Mouse (Mus musculus) hindbrain, postnatal 0 days (tissue): ENCODE measurements around the gene Slc25a26. TPM values are rescaled to one million over a fixed set of nuclear protein-coding genes. Genes with fewer than 3 reads are reported as not detected.

Experiments
- ATAC-seq: fragments of 200-750 bp; cut with Nextera tagmentation; 2 replicates; pipeline ENCODE4 v1.8.0; 2017; ENCODE audit warnings: mild to moderate bottlenecking, moderate TSS enrichment, moderate library complexity
- DNase-seq: peaks from one replicate; pipeline ENCODE4 v3.0.0-alpha.2; 2015; ENCODE audit warnings: low spot score
- H3K27ac ChIP-seq: fragments of 300-500 bp; sonication (generic); 2 replicates; pipeline ENCODE4 v1.5.1; 2014; ENCODE audit warnings: mild to moderate bottlenecking
- H3K27me3 ChIP-seq: fragments of 300-500 bp; sonication (generic); 2 replicates; pipeline ENCODE4 v1.6.1; 2014; ENCODE audit warnings: low read length, mixed read lengths; ENCODE audit not compliant: insufficient read depth
- H3K36me3 ChIP-seq: fragments of 300-500 bp; sonication (generic); 2 replicates; pipeline ENCODE4 v1.6.1; 2014; ENCODE audit warnings: low read length, mixed read lengths; ENCODE audit not compliant: insufficient read depth
- H3K4me1 ChIP-seq: fragments of 300-500 bp; sonication (generic); 2 replicates; pipeline ENCODE4 v1.6.1; 2014; ENCODE audit warnings: antibody characterized with exemption, low read length, mixed read lengths; ENCODE audit not compliant: insufficient read depth
- H3K4me2 ChIP-seq: fragments of 300-500 bp; sonication (generic); 2 replicates; pipeline ENCODE4 v1.6.1; 2014; ENCODE audit warnings: low read depth, mild to moderate bottlenecking, low read length, moderate library complexity, mixed read lengths
- H3K4me3 ChIP-seq: fragments of 300-500 bp; sonication (generic); 2 replicates; pipeline ENCODE4 v1.5.1; 2014; ENCODE audit warnings: low read length
- H3K9ac ChIP-seq: fragments of 300-500 bp; sonication (generic); replicated peaks from 2 replicates; pipeline ENCODE4 v1.6.1; 2014; ENCODE audit warnings: mild to moderate bottlenecking, low read length, moderate library complexity, mixed read lengths
- H3K9me3 ChIP-seq: fragments of 300-500 bp; sonication (generic); 2 replicates; pipeline ENCODE4 v1.6.1; 2016; ENCODE audit warnings: low read length, mixed read lengths
- CTCF ChIP-seq: IDR thresholded peaks from 2 replicates; pipeline ENCODE4 v1.5.1; 2016; ENCODE audit warnings: antibody characterized with exemption, control low read depth, low read depth
- WGBS: fragments of 180-500 bp; shearing (Covaris S2); extraction: QIAGEN DNeasy Blood & Tissue Kit; methylation state at CpG from one replicate; pipeline ENCODE4 v1.1.7; 2014; 5-methylcytosine and 5-hydroxymethylcytosine counted together
- polyA plus RNA-seq: library from polyadenylated mRNA; unstranded; fragments of >200 nt; fragmentation: Nextera tagmentation; extraction: Ambion mirVana; gene quantifications from 2 replicates; pipeline ENCODE4 v1.2.1, GENCODE M21; 2015
- total RNA-seq: library from RNA; depleted of rRNA; stranded (reverse); fragments of >200 nt; gene quantifications from 2 replicates; pipeline ENCODE4 v1.2.3, GENCODE M21; 2014

The Slc25a26 gene
- total and polyA plus RNA-seq, 2 experiments from 2014 or later: 4.1 to 10.2 TPM

DNA sequence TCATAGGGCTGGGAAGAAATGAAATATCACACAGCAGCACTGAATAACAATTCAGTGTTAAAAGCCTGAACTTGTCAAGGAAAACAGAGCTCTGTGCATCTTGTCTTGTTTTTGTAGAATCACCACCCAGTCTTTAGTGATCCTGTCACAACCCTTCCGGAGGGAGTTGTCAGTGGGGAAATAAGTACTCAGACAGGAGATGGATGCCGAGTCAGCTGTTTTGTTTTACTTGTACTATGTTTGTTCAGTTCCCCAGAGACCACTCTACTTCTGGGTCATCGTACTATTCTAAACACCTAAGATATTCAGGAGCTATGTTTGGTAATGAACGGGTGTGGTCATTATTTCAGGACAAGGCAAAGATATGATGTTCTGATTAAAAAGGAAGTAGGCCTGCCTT is 88.2 kb downstream of the Slc25a26 start:
- TF ChIP-seq CTCF: no peak
- no peak overlapping the region for H3K9ac ChIP-seq
- DNase-seq (no peak), ATAC-seq (no peak)
- no peaks in the 10 kb centered on the region for H3K9me3 ChIP-seq
- 89% methylated on average over 4 of the region's 4 CpGs for WGBS
- H3K4me2 ChIP-seq: no peak overlapping the region
- no peak overlapping the region for H3K27ac ChIP-seq
- no peaks in the 10 kb centered on the region for H3K36me3 ChIP-seq
- no peak overlapping the region for H3K4me3 ChIP-seq
- H3K27me3 ChIP-seq: no peaks in the 10 kb centered on the region
- no peaks in the 10 kb centered on the region for H3K4me1 ChIP-seq

DNA sequence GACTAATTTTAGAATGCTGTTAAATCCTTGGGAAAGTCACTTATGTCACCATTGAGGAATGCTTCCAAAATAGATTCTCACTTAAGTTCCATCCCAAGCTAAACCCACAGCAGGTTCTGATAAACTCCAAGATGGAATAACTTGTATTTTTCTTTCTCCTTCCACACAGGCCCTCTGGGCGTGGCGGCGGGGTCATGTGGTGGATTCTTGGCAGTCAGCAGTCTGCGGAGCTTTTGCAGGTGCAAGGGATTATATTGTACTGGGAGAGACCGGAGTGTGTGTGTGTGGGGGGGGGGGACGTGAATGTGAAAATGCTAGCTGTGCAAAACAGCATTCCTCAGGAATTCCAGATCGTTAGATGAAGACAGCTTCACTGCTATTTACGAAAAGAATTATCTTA is 92.1 kb downstream of the Slc25a26 start:
- TF ChIP-seq CTCF: no peak
- Histone ChIP-seq H3K4me3 (no peak overlapping the region), H3K4me2 (no peak overlapping the region), H3K4me1 (no peaks in the 10 kb centered on the region), H3K9ac (no peak overlapping the region), H3K27ac (no peak overlapping the region), H3K36me3 (no peaks in the 10 kb centered on the region), H3K9me3 (no peaks in the 10 kb centered on the region), H3K27me3 (no peaks in the 10 kb centered on the region)
- no peak for DNase-seq
- ATAC-seq: no peak
- 39% methylated on average over 8 of the region's 8 CpGs for WGBS

DNA sequence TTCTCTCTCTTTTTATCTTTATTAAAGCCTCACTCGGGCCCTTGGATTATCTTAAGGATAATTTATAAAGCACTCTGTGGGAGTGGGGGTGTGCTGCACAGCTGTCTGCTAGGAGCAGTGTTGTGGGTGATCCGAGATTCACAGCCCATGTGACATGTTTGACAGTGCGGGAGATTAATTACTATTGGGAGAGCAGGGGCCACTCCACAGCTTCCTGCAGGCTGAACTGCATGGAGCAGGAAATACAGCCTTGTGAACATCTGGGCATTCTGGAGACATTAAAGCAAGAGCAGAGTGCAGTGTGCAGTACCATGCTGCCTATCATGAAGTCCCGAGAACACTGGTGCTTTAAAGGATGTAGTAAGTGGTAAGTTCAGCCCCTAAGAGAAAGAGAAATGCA is 92.6 kb downstream of the Slc25a26 start:
- TF ChIP-seq CTCF: no peak
- Histone ChIP-seq H3K27ac (no peak overlapping the region), H3K36me3 (no peaks in the 10 kb centered on the region), H3K27me3 (no peaks in the 10 kb centered on the region), H3K4me1 (no peaks in the 10 kb centered on the region), H3K9me3 (no peaks in the 10 kb centered on the region), H3K4me2 (no peak overlapping the region), H3K4me3 (no peak overlapping the region), H3K9ac (no peak overlapping the region)
- ATAC-seq (peak; percentile 72), DNase-seq (peak; percentile 34)
- WGBS: 19% methylated on average over 4 of the region's 4 CpGs

DNA sequence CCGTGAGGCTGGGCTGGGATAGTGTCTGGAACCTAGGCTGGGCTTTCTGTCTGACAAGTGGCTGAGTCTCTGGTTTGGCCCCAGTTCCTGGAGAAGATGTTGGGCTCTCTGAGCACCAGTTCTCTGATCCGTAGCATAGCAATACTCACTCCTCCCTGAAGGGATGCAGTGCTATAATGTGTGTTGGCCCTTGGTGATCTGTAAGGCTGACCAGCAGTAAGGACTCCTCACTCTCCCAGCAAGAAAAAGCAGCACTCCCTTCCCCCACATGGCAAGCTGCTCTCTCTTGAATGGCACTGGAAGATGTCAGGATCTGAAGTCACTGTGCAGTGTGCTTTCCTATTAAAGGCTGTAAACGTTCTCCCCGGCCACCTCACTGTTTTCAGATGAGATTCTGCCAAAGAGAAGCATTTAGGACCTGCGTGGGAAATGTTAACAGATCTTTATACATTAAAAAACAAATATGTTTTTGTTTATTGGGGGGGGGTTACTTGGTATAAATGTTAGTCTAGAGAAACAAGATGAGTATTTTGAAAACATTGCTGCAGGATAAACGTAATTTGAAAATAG is 94.0 kb downstream of the Slc25a26 start:
- WGBS: 68% methylated on average over 6 of the region's 6 CpGs
- Histone ChIP-seq H3K9me3 (no peaks in the 10 kb centered on the region), H3K9ac (no peak overlapping the region), H3K4me1 (no peaks in the 10 kb centered on the region), H3K36me3 (no peaks in the 10 kb centered on the region), H3K4me3 (no peak overlapping the region), H3K27me3 (no peaks in the 10 kb centered on the region), H3K4me2 (no peak overlapping the region), H3K27ac (no peak overlapping the region)
- TF ChIP-seq CTCF: no peak
- no peak for ATAC-seq
- no peak for DNase-seq

DNA sequence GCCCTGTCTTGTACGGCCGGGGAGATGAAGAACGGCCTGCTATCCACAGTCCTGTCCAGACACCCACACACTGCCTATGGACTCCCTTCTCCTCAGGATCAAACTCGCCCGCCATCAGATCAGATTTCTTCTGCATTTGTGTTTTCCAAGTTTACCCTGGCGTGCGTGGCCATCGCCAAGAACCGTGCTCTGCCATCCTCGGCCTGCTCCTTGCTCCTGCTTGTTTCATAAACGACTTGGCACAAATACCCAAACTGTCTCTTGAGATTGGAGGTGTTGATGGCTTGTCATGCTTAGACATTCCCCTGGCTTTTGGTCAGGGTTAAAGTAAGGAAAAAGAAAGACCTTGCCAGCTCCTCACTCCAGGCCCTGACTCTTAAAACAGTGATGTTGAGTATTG is 94.6 kb downstream of the Slc25a26 start:
- Histone ChIP-seq H3K36me3 (no peaks in the 10 kb centered on the region), H3K9ac (no peak overlapping the region), H3K27me3 (no peaks in the 10 kb centered on the region), H3K4me3 (no peak overlapping the region), H3K4me2 (no peak overlapping the region), H3K4me1 (no peaks in the 10 kb centered on the region), H3K27ac (no peak overlapping the region), H3K9me3 (no peaks in the 10 kb centered on the region)
- DNase-seq: no peak
- TF ChIP-seq CTCF: no peak
- 66% methylated on average over 11 of the region's 11 CpGs for WGBS
- ATAC-seq: no peak

DNA sequence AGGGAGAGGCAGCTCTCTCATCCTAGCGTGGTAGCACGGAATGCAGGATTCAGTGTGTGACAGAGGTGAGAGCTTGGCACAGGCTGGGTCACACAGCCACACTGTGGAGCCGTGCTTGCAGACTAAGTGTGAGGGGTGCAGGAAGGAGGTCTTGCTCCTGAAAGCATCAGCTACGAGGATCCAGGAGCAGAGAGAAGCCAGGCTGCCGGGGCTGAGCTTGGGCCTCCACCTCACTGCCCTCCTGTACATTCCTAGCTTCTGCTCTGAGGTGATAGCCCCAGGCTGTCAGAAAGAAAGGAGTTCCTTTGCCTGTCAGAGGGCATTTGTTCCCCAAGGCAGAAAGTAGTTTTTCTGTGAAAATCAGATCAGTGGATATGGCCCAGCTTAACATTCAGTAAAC is 95.1 kb downstream of the Slc25a26 start:
- no peak for TF ChIP-seq CTCF
- Histone ChIP-seq H3K4me1 (no peaks in the 10 kb centered on the region), H3K4me2 (no peak overlapping the region), H3K27me3 (no peaks in the 10 kb centered on the region), H3K36me3 (no peaks in the 10 kb centered on the region), H3K4me3 (no peak overlapping the region), H3K9me3 (no peaks in the 10 kb centered on the region), H3K27ac (no peak overlapping the region), H3K9ac (no peak overlapping the region)
- DNase-seq (no peak), ATAC-seq (no peak)
- WGBS: 68% methylated on average over 5 of the region's 5 CpGs

DNA sequence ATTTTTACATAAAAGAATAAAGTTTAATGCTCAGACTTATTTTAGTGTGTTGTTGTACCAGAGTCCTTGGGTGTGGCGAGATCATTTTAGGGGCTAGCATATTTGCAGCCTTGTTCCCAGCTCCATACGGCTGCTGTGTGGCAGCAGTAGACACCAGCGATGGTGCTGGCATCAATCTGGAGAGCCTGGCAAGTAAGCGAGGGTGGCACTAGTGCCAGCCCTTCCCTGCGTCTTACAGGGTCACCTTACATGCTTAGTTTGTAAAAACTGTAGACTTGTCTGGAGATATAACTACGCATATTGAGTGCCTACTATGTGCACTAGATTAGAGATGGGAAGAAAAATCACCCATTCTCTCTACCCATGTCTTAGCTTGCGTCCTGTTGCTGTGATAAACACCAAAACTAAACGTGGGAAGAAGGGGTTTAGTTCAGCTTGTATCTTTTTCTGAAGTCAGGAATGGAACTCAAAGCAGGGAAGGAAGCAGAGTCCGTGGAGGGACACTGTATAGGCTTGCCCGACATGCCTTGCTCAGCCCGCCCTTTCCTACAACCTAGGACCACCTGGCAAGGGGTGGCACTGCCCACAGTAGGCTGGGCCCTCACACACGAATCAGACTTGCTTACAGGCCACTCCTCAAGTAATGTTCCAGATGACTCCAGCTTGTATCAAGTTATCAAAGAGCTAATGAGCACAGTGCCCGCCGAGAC is 96.1 kb downstream of the Slc25a26 start:
- H3K9me3 ChIP-seq: no peaks in the 10 kb centered on the region
- ATAC-seq (no peak), DNase-seq (no peak)
- H3K4me2 ChIP-seq: no peak overlapping the region
- no peaks in the 10 kb centered on the region for H3K4me1 ChIP-seq
- 83% methylated on average over 14 of the region's 14 CpGs for WGBS
- H3K27me3 ChIP-seq: no peaks in the 10 kb centered on the region
- H3K36me3 ChIP-seq: no peaks in the 10 kb centered on the region
- TF ChIP-seq CTCF: no peak
- H3K4me3 ChIP-seq: no peak overlapping the region
- no peak overlapping the region for H3K9ac ChIP-seq
- H3K27ac ChIP-seq: no peak overlapping the region
